Mouse (Mus musculus) embryonic facial prominence, embryonic 12.5 days (tissue): Measurements from ENCODE around the gene Slc1a4. TPM values are rescaled to one million over a fixed set of nuclear protein-coding genes. Genes with fewer than 3 reads are reported as not detected.

Experiments
- ATAC-seq: fragments of 200-750 bp; cut with Nextera tagmentation; 2 replicates; pipeline ENCODE4 v1.8.0; 2017; ENCODE audit not compliant: insufficient number of reproducible peaks, insufficient read depth, low FRiP score, low TSS enrichment
- H3K27ac ChIP-seq: fragments of 300-500 bp; sonication (generic); 2 replicates; pipeline ENCODE4 v1.5.1; 2016; ENCODE audit warnings: mild to moderate bottlenecking
- H3K27me3 ChIP-seq: fragments of 300-500 bp; sonication (generic); 2 replicates; pipeline ENCODE4 v1.6.1; 2016; ENCODE audit warnings: mild to moderate bottlenecking, moderate library complexity
- H3K36me3 ChIP-seq: fragments of 300-500 bp; sonication (generic); 2 replicates; pipeline ENCODE4 v1.6.1; 2016; ENCODE audit warnings: mild to moderate bottlenecking
- H3K4me1 ChIP-seq: fragments of 300-500 bp; sonication (generic); 2 replicates; pipeline ENCODE4 v1.6.1; 2016
- H3K4me2 ChIP-seq: fragments of 300-500 bp; sonication (generic); replicated peaks from 2 replicates; pipeline ENCODE4 v1.6.1; 2016; ENCODE audit warnings: mild to moderate bottlenecking, moderate library complexity
- H3K4me3 ChIP-seq: fragments of 300-500 bp; sonication (generic); 2 replicates; pipeline ENCODE4 v1.5.1; 2016; ENCODE audit warnings: mild to moderate bottlenecking
- H3K9ac ChIP-seq: fragments of 300-500 bp; sonication (generic); 2 replicates; pipeline ENCODE4 v1.6.1; 2016; ENCODE audit warnings: mild to moderate bottlenecking, moderate library complexity
- H3K9me3 ChIP-seq: fragments of 300-500 bp; sonication (generic); 2 replicates; pipeline ENCODE4 v1.6.1; 2016; ENCODE audit warnings: mild to moderate bottlenecking, moderate library complexity
- WGBS: fragments of 180-500 bp; shearing (Covaris S2); methylation state at CpG from one replicate; pipeline ENCODE4 v1.1.7; 2016; 5-methylcytosine and 5-hydroxymethylcytosine counted together
- polyA plus RNA-seq: library from polyadenylated mRNA; unstranded; fragments of >200 nt; fragmentation: Nextera tagmentation; extraction: Ambion mirVana; gene quantifications from 2 replicates; pipeline ENCODE4 v1.2.1, GENCODE M21; 2016

The Slc1a4 gene
- polyA plus RNA-seq, 1 experiment from 2014 or later, result 17.8 TPM

GRCm38 (mm10) chr11:20322366-20322765, 10.1 kb downstream of the Slc1a4 start:
- no peak overlapping the region for H3K9ac ChIP-seq
- WGBS, result 64% methylated on average over 3 of the region's 3 CpGs
- peaks cover 3% of the 10 kb centered on the region; the same call in 1 of the 2 replicates for H3K4me1 ChIP-seq
- H3K9me3 ChIP-seq, result no peaks in the 10 kb centered on the region
- no peak overlapping the region for H3K4me2 ChIP-seq
- no peak for ATAC-seq
- 0 out of 2 replicates have a peak, but pooled peaks cover 1% of the 10 kb centered on the region for H3K36me3 ChIP-seq
- no peaks in the 10 kb centered on the region for H3K27me3 ChIP-seq
- no peak overlapping the region for H3K27ac ChIP-seq
- no peak overlapping the region for H3K4me3 ChIP-seq

- H3K4me1 ChIP-seq, result peaks cover 3% of the 10 kb centered on the region; the same call in 1 of the 2 replicates
- H3K27ac ChIP-seq, result no peak overlapping the region
- no peak for ATAC-seq
- H3K27me3 ChIP-seq, result no peaks in the 10 kb centered on the region
- H3K9ac ChIP-seq, result no peak overlapping the region
- no peak overlapping the region for H3K4me2 ChIP-seq
- no peak overlapping the region for H3K4me3 ChIP-seq
- WGBS, result 72% methylated on average over 3 of the region's 3 CpGs
- H3K9me3 ChIP-seq, result no peaks in the 10 kb centered on the region
- 0 out of 2 replicates have a peak, but pooled peaks cover 3% of the 10 kb centered on the region for H3K36me3 ChIP-seq
These were observed 11.9 kb downstream of the Slc1a4 start for GRCm38 (mm10) chr11:20320661-20321060.

GRCm38 (mm10) chr11:20318659-20319454, 13.7 kb downstream of the Slc1a4 start:
- Histone ChIP-seq H3K27ac (no peak overlapping the region), H3K36me3 (0 out of 2 replicates have a peak, but pooled peaks cover 3% of the 10 kb centered on the region), H3K4me1 (peaks cover 3% of the 10 kb centered on the region; the same call in 1 of the 2 replicates), H3K27me3 (no peaks in the 10 kb centered on the region), H3K4me3 (no peak overlapping the region), H3K9ac (no peak overlapping the region), H3K4me2 (no peak overlapping the region), H3K9me3 (no peaks in the 10 kb centered on the region)
- 59% methylated on average over 16 of the region's 16 CpGs for WGBS
- no peak for ATAC-seq

- Histone ChIP-seq H3K9me3 (no peaks in the 10 kb centered on the region), H3K9ac (no peak overlapping the region), H3K27me3 (no peaks in the 10 kb centered on the region), H3K4me3 (no peak overlapping the region), H3K4me1 (peaks cover under 1% of the 10 kb centered on the region; the same call in 1 of the 2 replicates), H3K36me3 (0 out of 2 replicates have a peak, but pooled peaks cover 9% of the 10 kb centered on the region), H3K27ac (no peak overlapping the region), H3K4me2 (no peak overlapping the region)
- ATAC-seq, result no peak
- WGBS, result 88% methylated on average over 8 of the region's 8 CpGs
These were observed 18.9 kb downstream of the Slc1a4 start for GRCm38 (mm10) chr11:20313576-20313975.

DNA sequence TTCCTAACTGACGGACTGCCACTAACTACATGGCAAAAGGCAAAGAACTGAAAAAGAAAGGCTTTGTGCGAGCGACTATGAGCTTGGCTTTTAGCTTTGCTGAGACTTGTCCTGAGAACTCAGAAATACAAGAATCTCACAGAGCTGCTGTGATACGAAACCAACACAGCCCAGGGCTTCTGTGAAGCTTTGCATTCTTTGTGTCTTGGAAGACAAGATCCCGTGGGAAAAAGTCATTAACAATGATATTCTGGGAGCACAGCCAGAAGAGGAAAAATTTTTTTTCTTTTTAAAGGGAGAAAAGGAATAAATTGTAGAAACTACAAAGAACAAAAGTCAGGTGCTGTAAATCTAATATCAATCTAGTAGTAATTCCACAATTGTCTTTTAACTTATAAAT, 23.5 kb downstream of the Slc1a4 start:
- Histone ChIP-seq H3K4me3 (no peak overlapping the region), H3K4me1 (no peaks in the 10 kb centered on the region), H3K9ac (no peak overlapping the region), H3K27ac (no peak overlapping the region), H3K4me2 (no peak overlapping the region), H3K9me3 (no peaks in the 10 kb centered on the region), H3K27me3 (no peaks in the 10 kb centered on the region), H3K36me3 (peaks cover 30% of the 10 kb centered on the region)
- WGBS, result 71% methylated on average over 5 of the region's 5 CpGs
- ATAC-seq, result no peak

- no peak overlapping the region for H3K4me3 ChIP-seq
- no peak overlapping the region for H3K9ac ChIP-seq
- 93% methylated on average over 3 of the region's 3 CpGs for WGBS
- no peak overlapping the region for H3K27ac ChIP-seq
- H3K36me3 ChIP-seq, result peaks cover 39% of the 10 kb centered on the region
- H3K9me3 ChIP-seq, result no peaks in the 10 kb centered on the region
- no peaks in the 10 kb centered on the region for H3K27me3 ChIP-seq
- H3K4me1 ChIP-seq, result no peaks in the 10 kb centered on the region
- no peak overlapping the region for H3K4me2 ChIP-seq
- ATAC-seq, result no peak
These were observed 25.1 kb downstream of the Slc1a4 start for GRCm38 (mm10) chr11:20307409-20307808.

DNA sequence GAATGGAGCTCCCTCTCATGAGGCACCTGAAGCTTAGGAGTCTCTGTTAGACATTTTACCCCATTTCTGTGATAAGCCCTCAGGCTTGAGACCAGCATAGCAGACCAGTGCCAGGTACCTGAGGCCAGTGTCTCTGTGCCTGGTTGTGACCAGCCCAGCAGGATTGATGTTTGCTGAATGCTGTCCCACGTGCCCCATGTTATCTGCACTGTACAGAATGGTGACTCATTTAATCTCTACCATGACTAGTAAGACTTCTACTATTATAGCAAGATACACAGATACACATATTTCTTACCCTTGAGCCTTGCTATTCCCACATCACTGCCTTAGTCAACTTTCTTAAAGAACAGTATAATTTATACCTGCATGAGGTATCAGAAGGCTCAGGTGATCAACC, 26.9 kb downstream of the Slc1a4 start:
- no peaks in the 10 kb centered on the region for H3K27me3 ChIP-seq
- no peak overlapping the region for H3K4me3 ChIP-seq
- ATAC-seq, result no peak
- no peak overlapping the region for H3K9ac ChIP-seq
- 65% methylated on average over 1 of the region's 1 CpGs for WGBS
- H3K9me3 ChIP-seq, result no peaks in the 10 kb centered on the region
- H3K4me2 ChIP-seq, result no peak overlapping the region
- H3K27ac ChIP-seq, result no peak overlapping the region
- peaks cover 33% of the 10 kb centered on the region for H3K36me3 ChIP-seq
- no peaks in the 10 kb centered on the region for H3K4me1 ChIP-seq

DNA sequence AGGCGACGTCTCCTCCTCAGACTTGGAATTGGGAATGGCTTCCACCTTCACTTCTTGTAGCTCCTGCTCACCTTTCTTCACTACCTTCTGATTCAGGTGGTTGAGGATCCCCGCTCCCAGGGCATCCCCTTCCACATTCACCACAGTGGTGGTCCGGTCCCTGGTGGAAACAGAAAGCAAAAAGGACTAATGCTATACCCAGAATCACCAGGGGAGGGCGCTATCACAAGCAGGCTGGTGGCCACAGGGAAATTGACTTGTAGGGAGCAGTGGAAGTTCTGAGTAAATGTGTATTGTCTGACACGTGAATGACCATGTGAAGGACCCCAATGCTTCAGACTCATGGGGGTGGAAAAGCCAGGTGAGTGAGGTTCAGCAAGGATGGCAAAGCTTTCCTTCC, 28.2 kb downstream of the Slc1a4 start:
- no peaks in the 10 kb centered on the region for H3K4me1 ChIP-seq
- H3K27me3 ChIP-seq, result no peaks in the 10 kb centered on the region
- H3K4me3 ChIP-seq, result no peak overlapping the region
- H3K9ac ChIP-seq, result no peak overlapping the region
- H3K9me3 ChIP-seq, result no peaks in the 10 kb centered on the region
- no peak overlapping the region for H3K4me2 ChIP-seq
- H3K36me3 ChIP-seq, result peaks cover 33% of the 10 kb centered on the region
- ATAC-seq, result no peak
- WGBS, result 75% methylated on average over 6 of the region's 6 CpGs
- no peak overlapping the region for H3K27ac ChIP-seq

- H3K9me3 ChIP-seq, result no peaks in the 10 kb centered on the region
- 82% methylated on average over 4 of the region's 4 CpGs for WGBS
- no peak for ATAC-seq
These were observed 31.2 kb downstream of the Slc1a4 start for GRCm38 (mm10) chr11:20301332-20301731.

GRCm38 (mm10) chr11:20300850-20301249, 31.7 kb downstream of the Slc1a4 start:
- no peaks in the 10 kb centered on the region for H3K9me3 ChIP-seq
- H3K36me3 ChIP-seq, result peaks cover 16% of the 10 kb centered on the region
- no peak overlapping the region for H3K4me3 ChIP-seq
- no peak overlapping the region for H3K4me2 ChIP-seq
- no peak overlapping the region for H3K27ac ChIP-seq
- ATAC-seq, result no peak
- 91% methylated on average over 6 of the region's 6 CpGs for WGBS
- no peaks in the 10 kb centered on the region for H3K27me3 ChIP-seq
- H3K4me1 ChIP-seq, result no peaks in the 10 kb centered on the region
- no peak overlapping the region for H3K9ac ChIP-seq

More at GRCm38 (mm10) chr11:20301332-20301731, 31.2 kb downstream of the Slc1a4 start:
- Histone ChIP-seq H3K9ac (no peak overlapping the region), H3K27ac (no peak overlapping the region), H3K27me3 (no peaks in the 10 kb centered on the region), H3K4me1 (no peaks in the 10 kb centered on the region), H3K4me3 (no peak overlapping the region), H3K36me3 (peaks cover 21% of the 10 kb centered on the region), H3K4me2 (no peak overlapping the region)

DNA sequence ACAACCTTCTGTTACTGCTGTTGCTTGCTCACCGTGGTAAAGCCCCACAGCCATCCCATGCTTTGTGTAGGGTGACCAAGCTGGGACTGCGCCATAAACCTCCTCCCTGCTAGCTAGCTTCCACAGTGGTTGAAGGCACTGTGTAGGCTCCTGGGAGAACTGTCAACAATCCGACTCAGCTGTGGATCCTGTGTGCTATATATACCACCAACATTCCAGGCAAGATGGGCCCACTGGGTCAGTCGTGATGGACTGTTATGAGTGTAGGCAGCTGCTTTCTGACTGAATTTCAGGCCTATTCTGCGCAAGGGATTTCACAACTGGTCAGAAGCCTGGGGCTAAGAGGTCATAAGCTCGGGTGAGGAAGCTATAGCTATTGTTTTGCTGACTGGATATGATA, 32.6 kb downstream of the Slc1a4 start:
- H3K9ac ChIP-seq, result no peak overlapping the region
- WGBS, result 82% methylated on average over 6 of the region's 6 CpGs
- H3K4me3 ChIP-seq, result no peak overlapping the region
- no peak overlapping the region for H3K4me2 ChIP-seq
- peaks cover 9% of the 10 kb centered on the region; the same call in 1 of the 2 replicates for H3K36me3 ChIP-seq
- no peak overlapping the region for H3K27ac ChIP-seq
- ATAC-seq, result no peak
- H3K9me3 ChIP-seq, result no peaks in the 10 kb centered on the region
- H3K4me1 ChIP-seq, result no peaks in the 10 kb centered on the region
- H3K27me3 ChIP-seq, result no peaks in the 10 kb centered on the region

DNA sequence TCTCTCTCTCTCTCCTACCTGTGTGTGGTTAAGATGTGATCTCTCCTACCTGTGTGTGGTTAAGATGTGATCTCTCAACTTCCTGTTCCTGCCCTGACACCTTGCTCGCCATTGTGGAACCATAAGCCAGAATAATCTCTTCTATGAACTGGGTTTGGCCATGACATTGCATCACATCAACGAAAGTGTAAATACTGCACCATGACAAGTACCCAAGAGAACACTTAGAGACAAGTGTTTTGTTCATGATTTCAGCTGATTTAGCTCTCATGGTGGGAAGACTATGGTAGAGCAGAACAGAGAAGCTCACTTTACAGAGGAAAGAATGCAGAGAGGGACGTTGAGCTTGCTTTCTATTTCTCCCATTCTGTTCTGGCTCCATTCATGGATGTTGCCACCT, 48.0 kb downstream of the Slc1a4 start:
- no peaks in the 10 kb centered on the region for H3K27me3 ChIP-seq
- WGBS, result 81% methylated on average over 3 of the region's 3 CpGs
- H3K9me3 ChIP-seq, result no peaks in the 10 kb centered on the region
- no peak overlapping the region for H3K4me2 ChIP-seq
- no peak for ATAC-seq
- H3K9ac ChIP-seq, result no peak overlapping the region
- no peaks in the 10 kb centered on the region for H3K36me3 ChIP-seq
- no peaks in the 10 kb centered on the region for H3K4me1 ChIP-seq
- H3K27ac ChIP-seq, result no peak overlapping the region
- no peak overlapping the region for H3K4me3 ChIP-seq
